Mouse (Mus musculus) heart, embryonic 10.5 days (tissue): ENCODE data around the gene Fbxl17. TPM values are rescaled to one million over a fixed set of nuclear protein-coding genes. Genes with fewer than 3 reads are reported as not detected.

Source experiments
- DNase-seq: peaks from one replicate; pipeline ENCODE4 v3.0.0-alpha.2; 2017; ENCODE audit warnings: low spot score
- H3K27ac ChIP-seq: fragments of 300-500 bp; sonication (generic); 2 replicates; pipeline ENCODE4 v1.5.1; 2016; ENCODE audit warnings: mild to moderate bottlenecking
- H3K27me3 ChIP-seq: fragments of 300-500 bp; sonication (generic); 2 replicates; pipeline ENCODE4 v1.6.1; 2016; ENCODE audit warnings: mild to moderate bottlenecking; ENCODE audit not compliant: poor library complexity, insufficient read depth, severe bottlenecking
- H3K36me3 ChIP-seq: fragments of 300-500 bp; sonication (generic); 2 replicates; pipeline ENCODE4 v1.6.1; 2016; ENCODE audit warnings: mild to moderate bottlenecking, moderate library complexity
- H3K4me1 ChIP-seq: fragments of 300-500 bp; sonication (generic); 2 replicates; pipeline ENCODE4 v1.6.1; 2016; ENCODE audit warnings: mild to moderate bottlenecking
- H3K4me3 ChIP-seq: fragments of 300-500 bp; sonication (generic); 2 replicates; pipeline ENCODE4 v1.5.1; 2016; ENCODE audit warnings: mild to moderate bottlenecking, moderate library complexity
- H3K9me3 ChIP-seq: fragments of 300-500 bp; sonication (generic); 2 replicates; pipeline ENCODE4 v1.6.1; 2016; ENCODE audit warnings: mild to moderate bottlenecking, moderate library complexity
- WGBS: fragments of 180-500 bp; shearing (Covaris S2); methylation state at CpG from one replicate; pipeline ENCODE4 v1.1.7; 2016; 5-methylcytosine and 5-hydroxymethylcytosine counted together
- polyA plus RNA-seq: library from polyadenylated mRNA; unstranded; fragments of >200 nt; fragmentation: Nextera tagmentation; extraction: Ambion mirVana; gene quantifications from 2 replicates; pipeline ENCODE4 v1.2.1, GENCODE M21; 2016

The Fbxl17 gene
- polyA plus RNA-seq, 1 experiment from 2014 or later = 4.2 TPM

DNA sequence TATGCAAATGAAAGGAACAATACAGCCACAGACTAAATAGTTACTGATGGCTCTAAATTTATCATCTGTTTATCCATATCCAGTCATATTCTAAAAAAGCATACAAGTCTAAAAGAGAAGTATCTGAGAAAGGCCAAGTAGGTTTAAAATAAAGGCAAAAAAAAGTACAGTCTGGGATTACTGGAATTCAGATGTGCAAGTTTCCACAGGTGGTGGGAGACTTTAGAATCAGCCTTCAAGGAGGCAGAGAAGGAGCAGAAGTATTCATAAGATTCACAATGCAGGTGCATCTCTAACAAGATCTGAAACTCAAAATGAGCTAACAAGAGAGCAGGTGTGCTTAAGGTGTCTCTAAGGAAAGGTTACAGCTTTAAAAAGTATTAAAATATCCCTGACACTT is 263.0 kb downstream of the Fbxl17 start:
- Histone ChIP-seq H3K4me3 (no peak overlapping the region), H3K9me3 (no peaks in the 10 kb centered on the region), H3K27me3 (no peaks in the 10 kb centered on the region), H3K4me1 (peaks cover 10% of the 10 kb centered on the region), H3K27ac (no peak overlapping the region), H3K36me3 (no peaks in the 10 kb centered on the region)
- no peak for DNase-seq

DNA sequence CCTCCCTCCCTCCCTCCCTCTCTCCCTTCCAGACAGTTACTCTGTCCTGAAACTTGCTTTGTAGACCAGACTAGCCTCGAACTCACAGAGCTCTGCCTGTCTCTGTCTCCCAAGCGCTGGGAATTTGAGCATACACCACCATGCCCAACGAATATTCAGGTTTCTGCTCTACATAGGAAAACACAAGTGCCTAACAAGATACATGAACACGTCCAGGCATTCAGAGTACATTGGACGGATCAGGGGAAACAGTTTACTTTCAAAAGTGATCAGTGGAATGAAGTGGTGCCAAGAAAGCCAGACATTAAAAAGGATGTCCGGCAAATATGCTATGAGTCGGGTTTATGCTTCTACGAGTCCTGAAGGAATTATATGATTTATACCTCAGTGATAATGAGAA is 263.6 kb downstream of the Fbxl17 start:
- Histone ChIP-seq H3K36me3 (no peaks in the 10 kb centered on the region), H3K27ac (no peak overlapping the region), H3K4me1 (peaks cover 10% of the 10 kb centered on the region), H3K4me3 (no peak overlapping the region), H3K27me3 (no peaks in the 10 kb centered on the region), H3K9me3 (no peaks in the 10 kb centered on the region)
- 86% methylated on average over 8 of the region's 8 CpGs for WGBS
- DNase-seq = no peak

DNA sequence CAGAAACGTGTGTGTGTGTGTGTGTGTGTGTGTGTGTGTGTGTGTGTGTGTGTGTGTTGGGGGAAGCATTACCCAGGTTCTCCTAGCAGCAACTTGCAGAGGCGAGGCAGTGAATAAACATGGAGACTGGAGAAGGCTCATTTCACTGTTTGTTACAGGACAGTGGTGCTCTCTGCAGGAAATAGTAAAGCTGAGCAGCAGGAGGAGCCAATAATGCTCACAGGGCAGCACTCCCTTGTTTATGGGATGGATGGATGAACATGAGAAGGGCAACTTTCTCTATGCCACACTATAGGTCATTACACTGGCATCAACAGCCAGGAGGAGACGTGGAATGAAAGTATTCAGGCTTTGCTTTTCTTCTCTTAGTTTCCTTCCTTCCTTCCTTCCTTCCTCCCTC is 264.0 kb downstream of the Fbxl17 start:
- 43% methylated on average over 3 of the region's 3 CpGs for WGBS
- Histone ChIP-seq H3K36me3 (no peaks in the 10 kb centered on the region), H3K27me3 (no peaks in the 10 kb centered on the region), H3K4me1 (peaks cover 10% of the 10 kb centered on the region), H3K9me3 (no peaks in the 10 kb centered on the region), H3K4me3 (no peak overlapping the region), H3K27ac (no peak overlapping the region)
- DNase-seq = no peak

DNA sequence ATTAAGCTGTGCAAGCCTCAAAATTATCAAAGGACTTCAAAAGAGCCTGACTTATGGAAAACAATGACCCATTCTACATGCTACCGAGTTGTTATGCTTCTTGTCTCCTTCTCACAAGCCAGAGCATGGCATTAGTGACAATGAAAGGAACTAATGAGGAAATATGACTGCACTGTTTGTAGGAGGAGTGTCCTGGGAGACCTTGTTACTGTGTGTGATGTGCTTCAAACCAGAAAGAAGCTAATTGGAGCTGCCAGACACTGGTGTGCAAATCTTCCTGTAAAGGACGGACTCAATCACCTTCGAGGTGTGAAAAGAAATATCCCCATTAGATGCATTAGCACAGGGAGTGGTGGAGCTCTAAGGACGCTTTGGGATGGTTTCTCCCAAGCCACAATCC is 270.7 kb downstream of the Fbxl17 start:
- DNase-seq = no peak
- H3K27ac ChIP-seq = no peak overlapping the region
- H3K9me3 ChIP-seq = no peaks in the 10 kb centered on the region
- H3K36me3 ChIP-seq = no peaks in the 10 kb centered on the region
- 69% methylated on average over 4 of the region's 4 CpGs for WGBS
- no peaks in the 10 kb centered on the region for H3K4me1 ChIP-seq
- no peaks in the 10 kb centered on the region for H3K27me3 ChIP-seq
- H3K4me3 ChIP-seq = no peak overlapping the region

DNA sequence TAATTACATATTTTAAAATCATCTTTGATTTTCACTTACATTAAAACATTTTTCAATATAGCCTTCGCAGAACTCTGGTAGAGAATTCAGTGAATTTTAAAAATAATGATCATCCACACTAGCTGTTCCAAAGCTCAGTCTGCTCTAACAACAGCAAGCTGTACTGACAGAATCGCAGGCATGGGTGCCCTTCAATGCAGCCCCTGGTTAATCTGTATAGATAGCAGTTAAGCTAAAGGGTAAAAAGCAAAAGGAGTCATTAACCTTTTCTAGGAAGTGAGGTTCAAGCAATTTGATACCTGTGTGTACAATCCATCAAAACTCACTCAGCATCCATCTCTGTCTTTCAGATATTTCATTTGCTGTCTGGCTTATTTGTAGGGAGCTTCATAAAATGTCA is 273.4 kb downstream of the Fbxl17 start:
- Histone ChIP-seq H3K9me3 (no peaks in the 10 kb centered on the region), H3K27ac (no peak overlapping the region), H3K27me3 (no peaks in the 10 kb centered on the region), H3K4me1 (no peaks in the 10 kb centered on the region), H3K36me3 (no peaks in the 10 kb centered on the region), H3K4me3 (no peak overlapping the region)
- WGBS = 74% methylated on average over 2 of the region's 2 CpGs
- DNase-seq = no peak

DNA sequence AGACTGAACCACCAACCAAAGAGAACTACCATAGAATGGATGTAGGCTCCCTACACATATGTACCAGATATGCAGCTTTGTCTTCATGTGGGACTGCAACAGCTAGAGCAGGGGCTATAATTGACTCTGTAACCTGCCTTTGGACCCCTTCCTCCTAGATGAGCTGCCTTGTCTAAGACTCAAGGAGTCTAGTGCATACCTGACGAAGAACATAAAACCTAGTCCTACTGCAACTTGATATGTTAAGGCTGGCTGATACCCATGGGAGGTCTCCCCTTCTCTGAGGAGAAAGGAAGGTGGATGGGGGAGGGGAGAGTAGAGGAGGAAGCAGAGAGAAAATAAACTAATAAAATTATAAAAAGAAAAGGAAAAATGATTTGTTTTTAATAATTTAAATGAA is 273.9 kb downstream of the Fbxl17 start:
- no peak for DNase-seq
- no peaks in the 10 kb centered on the region for H3K4me1 ChIP-seq
- H3K27me3 ChIP-seq = no peaks in the 10 kb centered on the region
- no peaks in the 10 kb centered on the region for H3K36me3 ChIP-seq
- no peaks in the 10 kb centered on the region for H3K9me3 ChIP-seq
- H3K27ac ChIP-seq = no peak overlapping the region
- WGBS = 84% methylated on average over 1 of the region's 1 CpGs
- no peak overlapping the region for H3K4me3 ChIP-seq

DNA sequence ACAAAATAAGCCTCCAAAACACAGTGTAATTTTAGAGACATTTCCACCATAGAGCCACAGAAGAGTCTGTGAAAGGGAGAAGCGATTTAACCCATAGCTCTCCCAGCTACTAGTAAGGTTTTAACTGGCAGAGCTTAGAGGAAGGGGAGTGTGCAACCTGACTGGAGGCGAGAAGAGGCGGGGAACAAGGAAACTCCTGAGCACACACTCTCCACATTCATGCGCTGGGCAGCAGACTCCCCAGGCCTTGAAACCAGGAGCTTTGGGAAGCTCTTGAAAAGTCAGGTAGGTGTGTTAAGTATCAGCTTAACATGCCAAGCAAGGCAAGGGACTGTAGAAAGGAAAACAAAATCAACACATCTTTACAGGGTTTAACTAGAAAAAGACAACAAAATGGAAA is 276.1 kb downstream of the Fbxl17 start:
- Histone ChIP-seq H3K9me3 (no peaks in the 10 kb centered on the region), H3K4me3 (no peak overlapping the region), H3K27me3 (no peaks in the 10 kb centered on the region), H3K4me1 (no peaks in the 10 kb centered on the region), H3K36me3 (no peaks in the 10 kb centered on the region), H3K27ac (no peak overlapping the region)
- 62% methylated on average over 4 of the region's 4 CpGs for WGBS
- DNase-seq = no peak

DNA sequence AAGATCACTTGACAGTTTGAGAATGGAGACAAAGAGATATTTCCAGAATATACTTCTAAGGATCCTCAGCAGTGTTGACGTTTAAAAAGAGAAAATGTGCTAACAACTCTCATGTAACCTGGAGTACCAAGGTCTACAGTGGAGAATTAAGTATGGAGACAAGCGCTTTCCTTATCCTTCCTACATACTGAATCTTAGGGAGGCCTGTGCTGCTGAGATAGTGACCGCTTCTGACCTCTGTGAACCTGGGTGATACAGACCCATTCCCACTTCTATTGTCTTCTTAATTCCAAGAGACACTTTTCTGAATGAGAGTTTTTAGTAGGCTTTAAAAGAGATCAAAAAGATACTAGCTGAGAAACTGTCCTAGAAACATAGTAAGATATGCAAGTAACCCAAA is 278.2 kb downstream of the Fbxl17 start:
- no peaks in the 10 kb centered on the region for H3K36me3 ChIP-seq
- DNase-seq = no peak
- no peaks in the 10 kb centered on the region for H3K4me1 ChIP-seq
- H3K4me3 ChIP-seq = no peak overlapping the region
- H3K27ac ChIP-seq = no peak overlapping the region
- 77% methylated on average over 3 of the region's 3 CpGs for WGBS
- no peaks in the 10 kb centered on the region for H3K27me3 ChIP-seq
- H3K9me3 ChIP-seq = no peaks in the 10 kb centered on the region

DNA sequence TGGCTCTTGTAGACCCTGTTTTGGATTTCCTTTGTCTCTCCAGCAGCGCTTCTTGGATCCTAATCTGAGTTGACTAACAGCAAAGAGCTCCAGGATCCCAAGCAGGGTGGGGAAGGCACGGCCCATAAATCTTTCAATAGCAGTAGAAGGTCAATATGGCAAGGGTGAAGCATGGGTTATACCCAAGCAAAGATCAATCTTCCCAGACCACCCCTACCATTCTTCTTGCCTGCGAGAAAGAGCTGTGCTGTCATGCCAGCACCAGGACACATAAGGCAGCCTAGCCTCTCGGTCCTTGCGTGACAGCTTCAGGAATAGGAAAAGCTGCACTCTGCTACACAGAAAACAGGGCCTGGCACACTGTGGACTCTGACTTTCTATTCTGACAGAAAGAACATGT is 279.0 kb downstream of the Fbxl17 start:
- 79% methylated on average over 5 of the region's 5 CpGs for WGBS

DNA sequence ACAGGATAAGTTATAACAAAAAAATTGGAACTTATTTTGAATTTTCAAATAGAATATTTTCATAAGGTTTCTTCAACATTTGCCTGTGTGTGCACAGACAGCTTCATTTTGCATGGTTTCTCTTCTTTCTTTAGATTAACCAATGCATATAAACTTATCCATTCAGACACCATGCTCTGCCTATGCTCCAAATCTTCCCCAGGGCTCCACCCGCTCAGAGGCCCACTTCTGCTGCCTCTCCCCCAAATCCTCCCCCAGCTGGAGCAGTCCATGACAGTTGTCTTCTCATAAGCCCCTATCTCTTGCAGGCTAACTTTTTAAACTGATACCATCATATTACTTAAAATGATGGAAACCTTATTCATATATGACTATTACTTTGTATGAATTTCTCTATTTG is 282.8 kb downstream of the Fbxl17 start:
- H3K4me1 ChIP-seq = no peaks in the 10 kb centered on the region
- no peak overlapping the region for H3K27ac ChIP-seq
- no peak for DNase-seq
- no peaks in the 10 kb centered on the region for H3K27me3 ChIP-seq
- WGBS = 82% methylated on average over 1 of the region's 1 CpGs
- H3K4me3 ChIP-seq = no peak overlapping the region
- no peaks in the 10 kb centered on the region for H3K9me3 ChIP-seq
- H3K36me3 ChIP-seq = no peaks in the 10 kb centered on the region

More for the DNA sequence above, 279.0 kb downstream of the Fbxl17 start:
- Histone ChIP-seq H3K4me3 (no peak overlapping the region), H3K9me3 (no peaks in the 10 kb centered on the region), H3K27ac (no peak overlapping the region), H3K4me1 (no peaks in the 10 kb centered on the region), H3K27me3 (no peaks in the 10 kb centered on the region), H3K36me3 (no peaks in the 10 kb centered on the region)
- DNase-seq = no peak

DNA sequence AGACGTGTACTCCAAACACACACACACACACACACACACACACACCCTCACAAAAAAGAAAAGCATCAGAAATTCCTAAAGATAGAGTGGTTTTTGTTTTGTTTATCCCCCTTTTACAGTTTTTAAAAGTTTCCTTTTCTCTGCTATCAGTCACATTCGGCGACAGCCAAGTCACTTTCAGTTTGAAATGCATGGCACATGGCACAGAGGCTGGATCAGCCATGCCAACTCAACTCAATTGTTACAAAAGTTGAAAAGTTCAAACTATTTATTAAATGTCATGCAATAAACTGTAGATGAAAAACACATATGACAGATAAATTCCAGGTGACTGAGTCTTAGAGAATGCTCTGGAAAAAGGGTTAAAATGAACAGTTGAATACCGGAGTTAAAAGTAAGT is 287.8 kb downstream of the Fbxl17 start:
- H3K27ac ChIP-seq = no peak overlapping the region
- H3K4me3 ChIP-seq = no peak overlapping the region
- 89% methylated on average over 4 of the region's 4 CpGs for WGBS
- peaks cover 3% of the 10 kb centered on the region; the same call in 1 of the 2 replicates for H3K9me3 ChIP-seq
- 0 out of 2 replicates have a peak, but pooled peaks cover 3% of the 10 kb centered on the region for H3K36me3 ChIP-seq
- no peaks in the 10 kb centered on the region for H3K4me1 ChIP-seq
- no peak for DNase-seq
- no peaks in the 10 kb centered on the region for H3K27me3 ChIP-seq

DNA sequence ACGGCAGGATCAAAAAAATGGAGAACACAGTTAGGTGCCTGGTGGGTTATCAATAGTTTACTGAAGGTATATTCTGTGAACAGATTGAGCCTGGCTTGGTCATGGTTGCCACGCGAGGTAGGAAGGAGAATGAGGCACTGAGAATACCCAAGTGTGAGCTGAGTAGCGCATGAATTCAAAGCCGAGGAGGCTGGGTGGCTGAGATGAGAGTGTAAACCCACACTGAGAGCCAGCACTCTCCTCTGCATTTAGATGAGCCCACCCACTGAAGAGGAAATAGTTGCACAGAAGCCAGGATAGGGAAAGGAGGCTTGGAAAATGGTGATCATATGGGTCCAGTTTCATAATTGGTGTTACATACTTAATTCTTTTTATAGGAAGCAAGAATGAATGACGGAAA is 290.7 kb downstream of the Fbxl17 start:
- Histone ChIP-seq H3K27me3 (no peaks in the 10 kb centered on the region), H3K9me3 (peaks cover 3% of the 10 kb centered on the region; the same call in 1 of the 2 replicates), H3K27ac (no peak overlapping the region), H3K4me3 (no peak overlapping the region), H3K4me1 (no peaks in the 10 kb centered on the region), H3K36me3 (0 out of 2 replicates have a peak, but pooled peaks cover 3% of the 10 kb centered on the region)
- no peak for DNase-seq
- 88% methylated on average over 6 of the region's 6 CpGs for WGBS

DNA sequence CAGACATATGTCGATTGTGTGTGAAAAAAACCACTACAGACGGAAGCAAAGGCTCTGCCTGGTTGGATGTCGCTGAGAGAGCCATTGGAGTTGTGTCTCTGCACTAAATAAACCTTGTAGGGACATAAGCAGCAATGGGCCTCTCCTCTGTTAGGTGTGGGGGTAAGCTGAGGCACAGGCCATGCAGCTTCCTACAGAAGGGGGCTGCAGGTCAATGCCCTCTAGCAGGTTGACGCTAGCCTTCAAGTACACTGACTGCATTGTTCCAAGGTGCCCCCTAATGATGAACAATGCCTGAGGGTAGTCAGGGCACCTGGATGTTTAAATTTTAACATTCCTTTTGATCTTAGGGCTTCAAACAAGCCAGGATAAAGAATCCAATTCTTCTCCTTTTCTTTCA is 291.5 kb downstream of the Fbxl17 start:
- DNase-seq = no peak
- no peak overlapping the region for H3K4me3 ChIP-seq
- H3K9me3 ChIP-seq = peaks cover 3% of the 10 kb centered on the region; the same call in 1 of the 2 replicates
- 83% methylated on average over 4 of the region's 4 CpGs for WGBS
- H3K27ac ChIP-seq = no peak overlapping the region
- 0 out of 2 replicates have a peak, but pooled peaks cover 3% of the 10 kb centered on the region for H3K36me3 ChIP-seq
- H3K27me3 ChIP-seq = no peaks in the 10 kb centered on the region
- peaks cover 6% of the 10 kb centered on the region for H3K4me1 ChIP-seq

DNA sequence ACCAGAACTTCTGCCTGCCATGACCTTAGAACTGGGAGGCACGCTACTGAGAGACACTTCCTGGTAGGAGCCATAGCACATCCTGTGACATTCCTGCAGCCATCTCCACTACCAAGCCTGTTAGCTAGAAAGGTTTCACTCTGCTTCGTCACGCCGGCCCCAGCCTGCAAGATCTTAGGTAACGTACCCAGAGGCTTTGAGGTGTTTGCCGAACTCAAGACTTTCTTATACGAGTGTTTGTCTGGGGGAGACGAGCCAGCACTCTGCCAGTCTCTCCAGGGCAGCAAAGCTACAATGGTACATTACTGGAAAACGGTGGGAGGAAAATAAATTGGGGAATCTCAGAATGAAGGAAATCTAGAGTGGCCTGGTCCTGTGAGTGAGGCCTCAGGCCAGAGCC is 292.1 kb downstream of the Fbxl17 start:
- peaks cover 3% of the 10 kb centered on the region; the same call in 1 of the 2 replicates for H3K9me3 ChIP-seq
- no peaks in the 10 kb centered on the region for H3K27me3 ChIP-seq
- H3K4me3 ChIP-seq = no peak overlapping the region
- H3K4me1 ChIP-seq = peaks cover 10% of the 10 kb centered on the region
- DNase-seq = no peak
- 87% methylated on average over 9 of the region's 9 CpGs for WGBS
- H3K27ac ChIP-seq = no peak overlapping the region
- H3K36me3 ChIP-seq = 0 out of 2 replicates have a peak, but pooled peaks cover 3% of the 10 kb centered on the region
